Comparison of ENCODE assay signal across 37 mouse cellular contexts in the genomic region with DNA sequence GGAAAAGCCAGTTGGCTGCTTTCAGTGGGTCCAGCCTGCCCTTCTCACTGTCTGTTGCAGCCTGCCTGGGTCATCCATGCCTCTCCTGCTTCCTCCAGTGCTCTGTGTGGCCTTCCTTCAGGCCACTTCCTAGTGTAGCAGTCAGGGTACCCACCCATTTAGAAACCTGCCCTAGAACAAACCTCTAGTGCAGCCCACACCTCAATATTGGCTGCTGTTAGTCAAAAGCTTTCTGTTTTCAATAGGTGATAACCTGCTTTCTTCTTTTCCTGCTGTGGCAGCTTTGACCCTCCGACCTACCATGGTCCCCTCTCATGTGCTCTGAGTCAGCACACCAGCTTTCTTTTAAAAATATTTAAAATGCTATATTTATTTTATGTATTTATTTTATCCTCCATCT. TPM values are rescaled to one million over a fixed set of nuclear protein-coding genes. Genes with fewer than 3 reads are reported as not detected.
"Had no signal": no experiment of that assay in that cellular context is flagged by ENCODE, and none has a peak within 500 bp of the region (broad histone marks: within the 10 kb centered on the region; RNA-seq: fewer than 3 reads in every experiment).

No protein-coding gene starts in this region.

- H3K4me1 ChIP-seq: hindbrain, embryonic 12.5 days had no signal

- DNase-seq: gastrocnemius, postnatal 14 days; heart, adult 2 months; heart, postnatal 4 days; kidney, adult 18-20 months; kidney, adult 8-10 months; kidney, postnatal 14 days; kidney, postnatal 36 days; layer of hippocampus, adult 9-11 months; layer of hippocampus, postnatal 36 days; left cerebral cortex, postnatal 4 days; lung, adult 18-20 months had no signal

- ATAC-seq: hindbrain, embryonic 16.5 days; inflammation-experienced regulatory T-cells, adult 6 months; intestine, postnatal 0 days; liver, embryonic 12.5 days had no signal

- H3K27ac ChIP-seq: heart, adult 2 months; hindbrain, embryonic 10.5 days; hindbrain, embryonic 12.5 days; hindbrain, embryonic 14.5 days; kidney, postnatal 0 days; limb, embryonic 13.5 days; limb, embryonic 15.5 days; liver, embryonic 12.5 days; liver, embryonic 14.5 days had no signal

- H3K9me3 ChIP-seq: heart, embryonic 12.5 days; hindbrain, embryonic 10.5 days; hindbrain, embryonic 12.5 days; limb, embryonic 13.5 days; limb, embryonic 15.5 days; liver, embryonic 12.5 days had no signal

- H3K36me3 ChIP-seq: hindbrain, embryonic 10.5 days; hindbrain, embryonic 12.5 days; limb, embryonic 13.5 days; limb, embryonic 15.5 days had no signal

- H3K27me3 ChIP-seq: heart, embryonic 12.5 days; hindbrain, embryonic 12.5 days; limb, embryonic 13.5 days; limb, embryonic 15.5 days; liver, embryonic 12.5 days had no signal

- H3K4me2 ChIP-seq: heart, embryonic 12.5 days; hindbrain, embryonic 12.5 days; hindbrain, embryonic 14.5 days; limb, embryonic 13.5 days; limb, embryonic 15.5 days; liver, embryonic 12.5 days had no signal

- H3K9ac ChIP-seq: heart, embryonic 12.5 days; hindbrain, embryonic 12.5 days; hindbrain, embryonic 14.5 days; limb, embryonic 13.5 days; limb, embryonic 15.5 days; liver, embryonic 12.5 days; liver, embryonic 14.5 days had no signal

- H3K4me3 ChIP-seq: heart, adult 2 months; heart, embryonic 12.5 days; hindbrain, embryonic 10.5 days; hindbrain, embryonic 12.5 days; limb, embryonic 13.5 days; limb, embryonic 15.5 days; liver, embryonic 12.5 days had no signal

RNA-seq across cellular contexts. Expression of a gene that starts 42.5 kb away (rescaled TPM):
- total RNA-seq: granulocyte monocyte progenitor cell, adult 5-6 weeks; liver, adult 2 months had no signal
- polyA plus RNA-seq: hindbrain, embryonic 10.5 days; inflammation-experienced regulatory T-cells, adult 6 months; liver, adult 2 months; liver, embryonic 12.5 days had no signal

RNA-seq across cellular contexts. Expression of a gene that starts 47.9 kb away (rescaled TPM):
- total RNA-seq: gastrocnemius, adult 8-10 months; gastrocnemius, postnatal 14 days; gastrocnemius, postnatal 4 days; granulocyte monocyte progenitor cell, adult 5-6 weeks; heart, adult 2 months; heart, postnatal 4 days; layer of hippocampus, adult 18-20 months; layer of hippocampus, postnatal 14 days; layer of hippocampus, postnatal 36 days; left cerebral cortex, adult 18-20 months; left cerebral cortex, postnatal 10 days; left cerebral cortex, postnatal 25 days; left cerebral cortex, postnatal 4 days; liver, adult 2 months had no signal
- polyA plus RNA-seq: heart, embryonic 12.5 days; heart, embryonic 14.5 days; heart, embryonic 16.5 days; hindbrain, embryonic 10.5 days; hindbrain, embryonic 12.5 days; hindbrain, embryonic 14.5 days; hindbrain, embryonic 16.5 days; inflammation-experienced regulatory T-cells, adult 6 months; intestine, postnatal 0 days; kidney, embryonic 14.5 days; limb, embryonic 11.5 days; limb, embryonic 15.5 days; liver, adult 2 months; liver, embryonic 12.5 days; liver, embryonic 16.5 days had no signal
